Mouse (Mus musculus) right cerebral cortex, postnatal 14 days (tissue): ENCODE data around the gene Grik3.

ENCODE experiments used
- DNase-seq: peaks from one replicate; pipeline ENCODE4 v3.0.0; 2022

Gene Grik3

GRCm38 (mm10) chr4:125658376-125658775 lies 167.9 kb downstream of the Grik3 start:
- no peak for DNase-seq

GRCm38 (mm10) chr4:125661982-125662381 lies 171.5 kb downstream of the Grik3 start:
- no peak for DNase-seq

GRCm38 (mm10) chr4:125663262-125663661 lies 172.8 kb downstream of the Grik3 start:
- DNase-seq: no peak

GRCm38 (mm10) chr4:125665955-125666354 lies 175.5 kb downstream of the Grik3 start:
- no peak for DNase-seq

GRCm38 (mm10) chr4:125682007-125682406 lies 191.5 kb downstream of the Grik3 start:
- no peak for DNase-seq

- no peak for DNase-seq
Measured at GRCm38 (mm10) chr4:125687078-125687477, 196.6 kb downstream of the Grik3 start.

GRCm38 (mm10) chr4:125695431-125695830 lies 204.9 kb downstream of the Grik3 start:
- DNase-seq: no peak

GRCm38 (mm10) chr4:125696182-125696939 lies 205.9 kb downstream of the Grik3 start:
- DNase-seq: no peak

- peak; percentile 48 for DNase-seq
Measured at GRCm38 (mm10) chr4:125697626-125698025, 207.1 kb downstream of the Grik3 start.

GRCm38 (mm10) chr4:125699056-125699455 lies 208.6 kb downstream of the Grik3 start:
- DNase-seq: no peak

- no peak for DNase-seq
Measured at GRCm38 (mm10) chr4:125700331-125700730, 209.8 kb downstream of the Grik3 start.

- peak; percentile 91 for DNase-seq
Measured at GRCm38 (mm10) chr4:125702607-125703309, 212.3 kb downstream of the Grik3 start.

GRCm38 (mm10) chr4:125703310-125703690 lies 212.8 kb downstream of the Grik3 start:
- DNase-seq: no peak

- no peak for DNase-seq
Measured at GRCm38 (mm10) chr4:125705746-125706145, 215.2 kb downstream of the Grik3 start.

GRCm38 (mm10) chr4:125709716-125710115 lies 219.2 kb downstream of the Grik3 start:
- no peak for DNase-seq

- DNase-seq: no peak
Measured at GRCm38 (mm10) chr4:125717881-125718280, 227.4 kb downstream of the Grik3 start.

GRCm38 (mm10) chr4:125718429-125719140 lies 228.1 kb downstream of the Grik3 start:
- DNase-seq: no peak

GRCm38 (mm10) chr4:125726241-125726640 lies 235.7 kb downstream of the Grik3 start:
- DNase-seq: no peak

GRCm38 (mm10) chr4:125727030-125727429 lies 236.5 kb downstream of the Grik3 start:
- no peak for DNase-seq

- DNase-seq: no peak
Measured at GRCm38 (mm10) chr4:125727626-125728025, 237.1 kb downstream of the Grik3 start.

- DNase-seq: no peak
Measured at GRCm38 (mm10) chr4:125728091-125728863, 237.8 kb downstream of the Grik3 start.

GRCm38 (mm10) chr4:125729305-125730220 lies 239.1 kb downstream of the Grik3 start:
- no peak for DNase-seq
